Mouse (Mus musculus) E14TG2a.4 (cell line): ENCODE data around the gene Pcbp3.

Experiments used
- CTCF ChIP-seq: conservative IDR thresholded peaks from 2 replicates; pipeline ENCODE4 v1.5.1; 2014; ENCODE audit warnings: low read length
- NANOG ChIP-seq: IDR thresholded peaks from 2 replicates; pipeline ENCODE4 v1.6.1; 2014; ENCODE audit warnings: borderline replicate concordance, low read length, mixed read lengths
- POU5F1 ChIP-seq: IDR thresholded peaks from 2 replicates; pipeline ENCODE4 v1.6.1; 2014; ENCODE audit warnings: low read length, borderline replicate concordance

GRCm38 (mm10) chr10:76815481-76815880 is 146.2 kb downstream of the Pcbp3 start:
- no peak for TF ChIP-seq CTCF
- TF ChIP-seq NANOG, result no peak
- no peak for TF ChIP-seq POU5F1
